Mouse (Mus musculus) limb, embryonic 14.5 days (tissue): ENCODE measurements around the gene Hsd17b2. TPM values are rescaled to one million over a fixed set of nuclear protein-coding genes. Genes with fewer than 3 reads are reported as not detected.

Experiments used
- ATAC-seq: fragments of 200-750 bp; cut with Nextera tagmentation; 2 replicates; pipeline ENCODE4 v1.8.0; 2017; ENCODE audit warnings: low read depth, moderate number of reproducible peaks, moderate TSS enrichment; ENCODE audit not compliant: low FRiP score
- DNase-seq: peaks from one replicate; pipeline ENCODE4 v3.0.0-alpha.2; 2015; ENCODE audit warnings: low spot score
- H3K27ac ChIP-seq: fragments of 300-500 bp; sonication (generic); replicated peaks from 2 replicates; pipeline ENCODE4 v1.5.1; 2014; ENCODE audit warnings: low read depth, mild to moderate bottlenecking, low read length, moderate library complexity, mixed read lengths
- H3K27me3 ChIP-seq: fragments of 300-500 bp; sonication (generic); 2 replicates; pipeline ENCODE4 v1.6.1; 2014; ENCODE audit warnings: low read length, mixed read lengths; ENCODE audit not compliant: control insufficient read depth, insufficient read depth
- H3K36me3 ChIP-seq: fragments of 300-500 bp; sonication (generic); 2 replicates; pipeline ENCODE4 v1.6.1; 2014; ENCODE audit warnings: mild to moderate bottlenecking, low read length, moderate library complexity, mixed read lengths; ENCODE audit not compliant: control insufficient read depth, insufficient read depth
- H3K4me1 ChIP-seq: fragments of 300-500 bp; sonication (generic); 2 replicates; pipeline ENCODE4 v1.6.1; 2014; ENCODE audit warnings: antibody characterized with exemption, low read length, mixed read lengths; ENCODE audit not compliant: control insufficient read depth, insufficient read depth
- H3K4me2 ChIP-seq: fragments of 300-500 bp; sonication (generic); replicated peaks from 2 replicates; pipeline ENCODE4 v1.6.1; 2014; ENCODE audit warnings: low read depth, mild to moderate bottlenecking, low read length, moderate library complexity; ENCODE audit not compliant: severe bottlenecking
- H3K4me3 ChIP-seq: fragments of 300-500 bp; sonication (generic); replicated peaks from 2 replicates; pipeline ENCODE4 v1.5.1; 2014; ENCODE audit warnings: low read length
- H3K9ac ChIP-seq: fragments of 300-500 bp; sonication (generic); 2 replicates; pipeline ENCODE4 v1.6.1; 2014; ENCODE audit warnings: mild to moderate bottlenecking, low read depth, low read length, moderate library complexity; ENCODE audit not compliant: severe bottlenecking
- H3K9me3 ChIP-seq: fragments of 300-500 bp; sonication (generic); 2 replicates; pipeline ENCODE4 v1.6.1; 2016; ENCODE audit warnings: low read length; ENCODE audit not compliant: control insufficient read depth
- POLR2A ChIP-seq: fragments of 200-500 bp; IDR thresholded peaks from 2 replicates; pipeline ENCODE4 v1.8.0; 2012; ENCODE audit warnings: inconsistent platforms, mild to moderate bottlenecking, moderate library complexity, borderline replicate concordance; ENCODE audit not compliant: insufficient read depth, insufficient read length; ENCODE audit errors: extremely low read depth
- WGBS: fragments of 180-500 bp; shearing (Covaris S2); extraction: QIAGEN DNeasy Blood & Tissue Kit; methylation state at CpG from one replicate; pipeline ENCODE4 v1.1.7; 2014; 5-methylcytosine and 5-hydroxymethylcytosine counted together
- polyA plus RNA-seq, 2 experiments: library from polyadenylated mRNA; depleted of rRNA in 1 of 2; stranded (reverse) in 1 of 2; unstranded in 1 of 2; fragments of >200 nt; fragmentation: Nextera tagmentation in 1 of 2; extraction: Ambion mirVana in 1 of 2; gene quantifications; 2 replicates each; pipeline versions ENCODE4 v1.2.1 to v1.2.3; 2012 to 2014

The Hsd17b2 gene
- polyA plus RNA-seq, 2 experiments, result 0.21 TPM; not detected in 1

GRCm38 (mm10) chr8:117778531-117779322 is 77.0 kb downstream of the Hsd17b2 start:
- no peak for ATAC-seq
- H3K4me2 ChIP-seq, result no peak overlapping the region
- H3K27me3 ChIP-seq, result no peaks in the 10 kb centered on the region
- no peaks in the 10 kb centered on the region for H3K4me1 ChIP-seq
- TF ChIP-seq POLR2A, result no peak
- H3K9ac ChIP-seq, result no peak overlapping the region
- no peak for DNase-seq
- no peaks in the 10 kb centered on the region for H3K36me3 ChIP-seq
- H3K27ac ChIP-seq, result no peak overlapping the region
- no peak overlapping the region for H3K4me3 ChIP-seq
- 67% methylated on average over 11 of the region's 11 CpGs for WGBS
- no peaks in the 10 kb centered on the region for H3K9me3 ChIP-seq

GRCm38 (mm10) chr8:117779344-117779743 is 77.6 kb downstream of the Hsd17b2 start:
- H3K9ac ChIP-seq, result no peak overlapping the region
- H3K27me3 ChIP-seq, result no peaks in the 10 kb centered on the region
- 80% methylated on average over 6 of the region's 6 CpGs for WGBS
- no peaks in the 10 kb centered on the region for H3K4me1 ChIP-seq
- ATAC-seq, result no peak
- no peak for TF ChIP-seq POLR2A
- no peak for DNase-seq
- H3K9me3 ChIP-seq, result no peaks in the 10 kb centered on the region
- H3K36me3 ChIP-seq, result no peaks in the 10 kb centered on the region
- H3K4me2 ChIP-seq, result no peak overlapping the region
- H3K27ac ChIP-seq, result no peak overlapping the region
- H3K4me3 ChIP-seq, result no peak overlapping the region

DNA sequence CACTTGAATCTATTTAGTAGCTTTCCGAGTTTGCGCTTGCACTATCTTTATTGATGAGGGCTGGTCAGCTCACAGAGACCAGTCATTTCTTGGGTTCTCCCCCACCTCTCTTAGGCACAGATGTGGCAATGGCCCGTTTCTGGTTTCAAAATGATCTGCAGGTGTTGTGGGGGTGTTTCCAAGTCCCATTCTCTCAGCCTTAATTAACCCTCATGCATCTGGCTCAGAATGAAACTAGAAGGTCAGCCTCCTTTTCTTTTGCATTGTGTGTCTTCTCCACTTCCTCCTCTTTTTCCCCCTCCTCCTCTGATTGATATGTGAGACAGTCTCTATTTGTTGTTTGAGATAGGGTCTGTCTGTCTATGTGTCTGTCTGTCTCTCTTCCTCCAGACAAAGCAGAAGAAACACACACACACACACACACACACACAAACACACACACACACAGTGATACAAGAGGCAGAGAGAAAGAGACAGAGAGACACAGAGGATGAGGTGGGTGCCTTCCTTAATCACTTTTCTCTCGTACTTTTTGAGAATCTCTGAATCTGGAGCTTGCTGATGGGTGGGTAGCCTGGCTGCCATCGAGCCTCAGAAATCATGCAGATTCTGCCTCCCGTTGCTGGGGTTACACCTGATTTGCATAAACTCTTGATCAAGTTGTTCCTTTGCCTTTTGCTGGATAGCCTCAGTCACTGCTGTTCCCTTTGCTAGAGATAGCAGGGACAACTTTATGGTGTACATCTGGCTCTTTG is 79.8 kb downstream of the Hsd17b2 start:
- H3K4me3 ChIP-seq, result no peak overlapping the region
- ATAC-seq, result no peak
- no peak overlapping the region for H3K4me2 ChIP-seq
- H3K9ac ChIP-seq, result no peak overlapping the region
- 56% methylated on average over 6 of the region's 6 CpGs for WGBS
- H3K4me1 ChIP-seq, result no peaks in the 10 kb centered on the region
- no peak for TF ChIP-seq POLR2A
- DNase-seq, result no peak
- no peaks in the 10 kb centered on the region for H3K9me3 ChIP-seq
- no peak overlapping the region for H3K27ac ChIP-seq
- no peaks in the 10 kb centered on the region for H3K27me3 ChIP-seq
- H3K36me3 ChIP-seq, result no peaks in the 10 kb centered on the region

GRCm38 (mm10) chr8:117783021-117783420 is 81.3 kb downstream of the Hsd17b2 start:
- 93% methylated on average over 7 of the region's 7 CpGs for WGBS
- Histone ChIP-seq H3K9ac (no peak overlapping the region), H3K36me3 (peaks cover 3% of the 10 kb centered on the region), H3K27me3 (no peaks in the 10 kb centered on the region), H3K4me3 (no peak overlapping the region), H3K4me2 (no peak overlapping the region), H3K4me1 (no peaks in the 10 kb centered on the region), H3K9me3 (no peaks in the 10 kb centered on the region), H3K27ac (no peak overlapping the region)
- no peak for DNase-seq
- TF ChIP-seq POLR2A, result no peak
- no peak for ATAC-seq

- H3K27ac ChIP-seq, result no peak overlapping the region
- H3K4me3 ChIP-seq, result no peak overlapping the region
- H3K9me3 ChIP-seq, result no peaks in the 10 kb centered on the region
- ATAC-seq (no peak), DNase-seq (no peak)
- no peak for TF ChIP-seq POLR2A
- peaks cover 35% of the 10 kb centered on the region for H3K36me3 ChIP-seq
- no peaks in the 10 kb centered on the region for H3K4me1 ChIP-seq
- H3K27me3 ChIP-seq, result no peaks in the 10 kb centered on the region
- H3K4me2 ChIP-seq, result no peak overlapping the region
- no peak overlapping the region for H3K9ac ChIP-seq
- 92% methylated on average over 3 of the region's 3 CpGs for WGBS
Measured at GRCm38 (mm10) chr8:117786428-117786827, 84.7 kb downstream of the Hsd17b2 start.
